ENCODE assay signal across 8 mouse cellular contexts in the genomic region with DNA sequence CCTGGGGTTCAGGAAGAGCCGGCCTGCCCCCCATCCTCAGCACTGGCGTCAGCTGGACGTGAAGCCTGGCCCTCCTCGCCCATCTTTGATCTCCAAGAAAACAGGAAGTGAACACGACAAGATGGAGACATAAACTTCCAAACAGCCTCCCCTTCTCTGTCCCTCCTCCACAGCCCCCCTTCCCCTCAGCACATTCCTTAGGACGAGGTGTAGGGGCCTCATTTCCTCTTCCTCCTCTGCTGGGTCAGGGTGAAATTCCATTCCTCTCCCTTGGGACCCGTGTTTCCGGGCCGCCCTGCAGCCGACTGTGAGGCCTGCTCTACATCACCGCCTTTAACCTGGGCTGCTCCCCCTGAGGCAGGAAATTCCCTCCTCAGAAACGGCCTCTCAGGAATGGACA. TPM values are rescaled to one million over a fixed set of nuclear protein-coding genes. Genes with fewer than 3 reads are reported as not detected.
DNase-seq lines count a peak whose midpoint lies in the region; ATAC-seq and TF ChIP-seq lines count a peak whose summit lies in the region.

No protein-coding gene starts in this region.

- no peaks in the 10 kb centered on the region for H3K27me3 ChIP-seq in hindbrain, embryonic 13.5 days
- no peaks in the 10 kb centered on the region for H3K27me3 ChIP-seq in hindbrain, postnatal 0 days (ENCODE audit: insufficient read depth, low read length)

- no peak overlapping the region for H3K4me2 ChIP-seq in hindbrain, embryonic 13.5 days
- H3K4me2 ChIP-seq in hindbrain, postnatal 0 days (ENCODE audit: low read depth, low read length) = no peak overlapping the region

- H3K4me1 ChIP-seq in hindbrain, embryonic 13.5 days (replicated peaks) = 0 out of 2 replicates have a peak, but pooled peaks cover 9% of the 10 kb centered on the region
- H3K4me1 ChIP-seq in hindbrain, postnatal 0 days (ENCODE audit: insufficient read depth, low read length) = no peaks in the 10 kb centered on the region

- no peak for ATAC-seq in hindbrain, embryonic 13.5 days (ENCODE audit: low FRiP score)
- no peak; the same call in 1 of the 2 replicates for ATAC-seq in hindbrain, postnatal 0 days

- H3K9me3 ChIP-seq in hindbrain, embryonic 13.5 days = no peaks in the 10 kb centered on the region
- H3K9me3 ChIP-seq in hindbrain, postnatal 0 days (ENCODE audit: low read length) = no peaks in the 10 kb centered on the region

- H3K4me3 ChIP-seq in hindbrain, embryonic 13.5 days = no peak overlapping the region
- no peak overlapping the region for H3K4me3 ChIP-seq in hindbrain, postnatal 0 days (ENCODE audit: low read length)

- no peaks in the 10 kb centered on the region for H3K36me3 ChIP-seq in hindbrain, embryonic 13.5 days
- H3K36me3 ChIP-seq in hindbrain, postnatal 0 days (ENCODE audit: insufficient read depth, low read length) = no peaks in the 10 kb centered on the region

- TF ChIP-seq CTCF in hindbrain, postnatal 0 days (IDR thresholded peaks at IDR 0.05; ENCODE audit: low read depth) = no peak

- DNase-seq in hindbrain, postnatal 0 days (ENCODE audit: low spot score) = no peak
- DNase-seq in forelimb bud, embryonic 11.5 days (ENCODE audit: low read depth, low spot score) = peak; percentile 85
- peak; percentile 89 for DNase-seq in kidney, adult 9 months
- DNase-seq in lung, postnatal 14 days = peak; percentile 59
- no peak for DNase-seq in right cerebral cortex, postnatal 14 days
- no peak for DNase-seq in frontal cortex, postnatal 14 days (ENCODE audit: low spot score in 2 of 2)
- DNase-seq in right cerebral cortex, postnatal 36 days (ENCODE audit: low spot score in 2 of 2) = no peak

- WGBS in hindbrain, embryonic 13.5 days = 73% methylated on average over 12 of the region's 12 CpGs
- 66% methylated on average over 12 of the region's 12 CpGs for WGBS in hindbrain, postnatal 0 days

- H3K9ac ChIP-seq in hindbrain, embryonic 13.5 days = no peak overlapping the region
- no peak overlapping the region for H3K9ac ChIP-seq in hindbrain, postnatal 0 days (replicated peaks; ENCODE audit: low read length)

- H3K27ac ChIP-seq in hindbrain, embryonic 13.5 days = 0 out of 2 replicates have a peak overlapping the region, but pooled peaks have one; percentile 40
- no peak overlapping the region for H3K27ac ChIP-seq in hindbrain, postnatal 0 days

RNA-seq across cellular contexts. Expression of gene Eng, which starts 9.4 kb away (rescaled TPM):
- 29.0 and 29.2 TPM in 2 replicates for polyA plus RNA-seq in hindbrain, embryonic 13.5 days (2015; fragmentation: Nextera tagmentation; extraction: Ambion mirVana)
- total RNA-seq in hindbrain, postnatal 0 days (2014; rRNA removed) = 23.7 and 24.1 TPM in 2 replicates
- polyA plus RNA-seq in hindbrain, postnatal 0 days (2015; fragmentation: Nextera tagmentation; extraction: Ambion mirVana) = 23.7 and 23.8 TPM in 2 replicates

RNA-seq across cellular contexts. Expression of gene Ak1, which starts 34.3 kb away (rescaled TPM):
- polyA plus RNA-seq in hindbrain, embryonic 13.5 days (2015; fragmentation: Nextera tagmentation; extraction: Ambion mirVana) = 68.9 and 71.5 TPM in 2 replicates
- 89.8 and 92.2 TPM in 2 replicates for total RNA-seq in hindbrain, postnatal 0 days (2014; rRNA removed)
- 103 and 106 TPM in 2 replicates for polyA plus RNA-seq in hindbrain, postnatal 0 days (2015; fragmentation: Nextera tagmentation; extraction: Ambion mirVana)

RNA-seq across cellular contexts. Expression of gene Fpgs, which starts 48.1 kb away (rescaled TPM):
- 14.5 and 16.4 TPM in 2 replicates for polyA plus RNA-seq in hindbrain, embryonic 13.5 days (2015; fragmentation: Nextera tagmentation; extraction: Ambion mirVana)
- 23.1 and 32.6 TPM in 2 replicates for total RNA-seq in hindbrain, postnatal 0 days (2014; rRNA removed)
- polyA plus RNA-seq in hindbrain, postnatal 0 days (2015; fragmentation: Nextera tagmentation; extraction: Ambion mirVana) = 22.8 and 23.4 TPM in 2 replicates

RNA-seq across cellular contexts. Expression of gene St6galnac6, which starts 56.3 kb away (rescaled TPM):
- polyA plus RNA-seq in hindbrain, embryonic 13.5 days (2015; fragmentation: Nextera tagmentation; extraction: Ambion mirVana) = 13.1 and 13.5 TPM in 2 replicates
- 87.0 and 114 TPM in 2 replicates for total RNA-seq in hindbrain, postnatal 0 days (2014; rRNA removed)
- polyA plus RNA-seq in hindbrain, postnatal 0 days (2015; fragmentation: Nextera tagmentation; extraction: Ambion mirVana) = 39.5 and 40.9 TPM in 2 replicates

RNA-seq across cellular contexts. Expression of gene Cdk9, which starts 57.0 kb away (rescaled TPM):
- 74.9 and 81.9 TPM in 2 replicates for polyA plus RNA-seq in hindbrain, embryonic 13.5 days (2015; fragmentation: Nextera tagmentation; extraction: Ambion mirVana)
- 108 and 116 TPM in 2 replicates for total RNA-seq in hindbrain, postnatal 0 days (2014; rRNA removed)
- polyA plus RNA-seq in hindbrain, postnatal 0 days (2015; fragmentation: Nextera tagmentation; extraction: Ambion mirVana) = 61.1 and 65.3 TPM in 2 replicates

Comparison
In these comparisons a context has a peak if more than half of its experiments do, and no peak if none do; other contexts are left out.
1. DNase-seq: peak in forelimb bud, embryonic 11.5 days (single experiment), kidney, adult 9 months (single experiment) and lung, postnatal 14 days (single experiment); none in hindbrain, postnatal 0 days (single experiment), right cerebral cortex, postnatal 14 days (single experiment), frontal cortex, postnatal 14 days (0 of 2) and right cerebral cortex, postnatal 36 days (0 of 2).